Mouse (Mus musculus): ENCODE results near the gene Scarb2.

DNA sequence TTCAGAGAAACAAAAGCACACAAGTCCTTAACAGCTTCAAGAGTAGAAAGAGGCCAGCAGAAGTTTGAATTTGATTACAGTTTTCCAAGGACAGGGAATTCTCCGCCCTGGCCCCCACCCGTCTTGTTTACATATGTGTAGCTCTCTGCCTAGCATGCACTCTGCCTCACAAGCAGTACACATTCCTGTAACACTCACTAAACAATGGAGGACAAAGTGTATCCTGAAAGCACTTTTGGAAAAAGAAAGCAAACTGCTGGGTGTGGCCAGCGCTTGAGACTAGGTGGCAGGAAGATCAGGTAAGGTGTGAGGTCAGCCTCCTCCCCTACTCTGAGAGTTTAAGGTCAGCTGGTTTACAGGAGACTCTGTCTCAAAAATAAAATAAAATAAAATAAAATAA, 8.4 kb downstream of the Scarb2 start:
- no peak for TF ChIP-seq CTCF (IDR thresholded peaks at IDR 0.05; ENCODE audit: control insufficient read depth, insufficient read depth, insufficient read length)
- no peak for TF ChIP-seq MYOG (IDR thresholded peaks at IDR 0.05; ENCODE audit: control insufficient read depth, extremely low read depth, insufficient read length)
- TF ChIP-seq USF1 (IDR thresholded peaks at IDR 0.05; ENCODE audit: low read depth): no peak
- TF ChIP-seq MAX (IDR thresholded peaks at IDR 0.05): no peak

Data from C2C12 (cell line).